Mouse (Mus musculus) CD4-positive, CD25-positive, alpha-beta regulatory T cell, adult 4 months (primary cell): Measurements from ENCODE around the gene Tcaf1. TPM values are rescaled to one million over a fixed set of nuclear protein-coding genes. Genes with fewer than 3 reads are reported as not detected.

Experiments
- polyA plus RNA-seq, 2 experiments: library from polyadenylated mRNA; unstranded; fragments of 100-300 nt; shearing (Covaris generic); gene quantifications; one replicate each; pipeline ENCODE4 v1.2.1; 2017

The Tcaf1 gene
- polyA plus RNA-seq, 2 experiments from 2014 or later = not detected

Other genes with a start within 250 kb of the Tcaf1 start
- gene Olfr458, start 244.9 kb downstream of the Tcaf1 start, polyA plus RNA-seq = not detected
- gene Olfr457, start 233.8 kb downstream of the Tcaf1 start, polyA plus RNA-seq = under 1 TPM in 1 of 2 experiments, not detected in 1; 0.42 TPM
- not detected for gene Olfr456, start 222.9 kb downstream of the Tcaf1 start, polyA plus RNA-seq
- not detected for gene Olfr455, start 162.5 kb downstream of the Tcaf1 start, polyA plus RNA-seq
- not detected for gene Tcaf3, start 112.4 kb downstream of the Tcaf1 start, polyA plus RNA-seq
- gene Tcaf2, start 64.8 kb downstream of the Tcaf1 start, polyA plus RNA-seq = not detected
- gene Olfr453, start 29.3 kb upstream of the Tcaf1 start, polyA plus RNA-seq = not detected
- not detected for gene Olfr38, start 46.3 kb upstream of the Tcaf1 start, polyA plus RNA-seq
- gene Olfr452, start 75.0 kb upstream of the Tcaf1 start, polyA plus RNA-seq = not detected
- gene Olfr450, start 101.9 kb upstream of the Tcaf1 start, polyA plus RNA-seq = not detected
- not detected for gene Olfr449, start 124.3 kb upstream of the Tcaf1 start, polyA plus RNA-seq
- gene Olfr448, start 180.4 kb upstream of the Tcaf1 start, polyA plus RNA-seq = not detected
- not detected for gene Olfr447, start 198.8 kb upstream of the Tcaf1 start, polyA plus RNA-seq
- not detected for gene Olfr446, start 211.3 kb upstream of the Tcaf1 start, polyA plus RNA-seq
- not detected for gene Olfr444, start 239.0 kb upstream of the Tcaf1 start, polyA plus RNA-seq